Mouse (Mus musculus) brain, embryonic 14.5 days (tissue): ENCODE results near the gene Egfl6.

Experiments
- CTCF ChIP-seq: fragments of 200-500 bp; IDR thresholded peaks from 2 replicates; pipeline ENCODE4 v1.5.1; 2012; ENCODE audit warnings: inconsistent platforms, mild to moderate bottlenecking, moderate library complexity, borderline replicate concordance; ENCODE audit not compliant: insufficient read depth, insufficient read length; ENCODE audit errors: extremely low read depth
- POLR2A ChIP-seq: fragments of 200-500 bp; IDR thresholded peaks from 2 replicates; pipeline ENCODE4 v1.6.1; 2012; ENCODE audit warnings: mild to moderate bottlenecking, inconsistent platforms, borderline replicate concordance; ENCODE audit not compliant: poor library complexity, insufficient read depth, insufficient read length, severe bottlenecking; ENCODE audit errors: extremely low read depth

- TF ChIP-seq CTCF: no peak
- no peak for TF ChIP-seq POLR2A
Observed at GRCm38 (mm10) chrX:166520782-166521181, 64.7 kb downstream of the Egfl6 start.
